Mouse (Mus musculus): ENCODE measurements around the gene Palld. TPM values are rescaled to one million over a fixed set of nuclear protein-coding genes. Genes with fewer than 3 reads are reported as not detected.

Gene Palld
- polyA plus RNA-seq, 1 experiment from 2014 or later, result 7.2 TPM

- Histone ChIP-seq H3K36me3 (ENCODE audit: inconsistent target) (no peaks in the 10 kb centered on the region), H3K27ac (no peak overlapping the region), H3K79me2 (ENCODE audit: inconsistent target) (no peaks in the 10 kb centered on the region), H3K4me3 (ENCODE audit: inconsistent target) (no peak overlapping the region)
- WGBS (ENCODE audit: missing documents), result 95% methylated on average over 3 of the region's 3 CpGs
Observed at GRCm38 (mm10) chr8:61585746-61586145, 316.7 kb downstream of the Palld start.

- 32% methylated on average over 5 of the region's 5 CpGs for WGBS (ENCODE audit: missing documents)
- no peaks in the 10 kb centered on the region for H3K36me3 ChIP-seq (ENCODE audit: inconsistent target)
- no peak overlapping the region for H3K27ac ChIP-seq
- H3K4me3 ChIP-seq (ENCODE audit: inconsistent target), result no peak overlapping the region
- H3K79me2 ChIP-seq (ENCODE audit: inconsistent target), result no peaks in the 10 kb centered on the region
Observed at GRCm38 (mm10) chr8:61584714-61585383, 317.6 kb downstream of the Palld start.

GRCm38 (mm10) chr8:61582547-61582946 is 319.9 kb downstream of the Palld start:
- 88% methylated on average over 8 of the region's 8 CpGs for WGBS (ENCODE audit: missing documents)
- Histone ChIP-seq H3K27ac (no peak overlapping the region), H3K79me2 (ENCODE audit: inconsistent target) (no peaks in the 10 kb centered on the region), H3K4me3 (ENCODE audit: inconsistent target) (no peak overlapping the region), H3K36me3 (ENCODE audit: inconsistent target) (no peaks in the 10 kb centered on the region)

- Histone ChIP-seq H3K27ac (no peak overlapping the region), H3K36me3 (ENCODE audit: inconsistent target) (no peaks in the 10 kb centered on the region), H3K4me3 (ENCODE audit: inconsistent target) (no peak overlapping the region), H3K79me2 (ENCODE audit: inconsistent target) (no peaks in the 10 kb centered on the region)
- 70% methylated on average over 5 of the region's 5 CpGs for WGBS (ENCODE audit: missing documents)
Observed at GRCm38 (mm10) chr8:61581259-61581658, 321.2 kb downstream of the Palld start.

GRCm38 (mm10) chr8:61579831-61580230 is 322.7 kb downstream of the Palld start:
- Histone ChIP-seq H3K4me3 (ENCODE audit: inconsistent target) (no peak overlapping the region), H3K27ac (no peak overlapping the region), H3K36me3 (ENCODE audit: inconsistent target) (no peaks in the 10 kb centered on the region), H3K79me2 (ENCODE audit: inconsistent target) (no peaks in the 10 kb centered on the region)
- 84% methylated on average over 4 of the region's 4 CpGs for WGBS (ENCODE audit: missing documents)

GRCm38 (mm10) chr8:61578754-61579153 is 323.7 kb downstream of the Palld start:
- no peak overlapping the region for H3K4me3 ChIP-seq (ENCODE audit: inconsistent target)
- H3K36me3 ChIP-seq (ENCODE audit: inconsistent target), result no peaks in the 10 kb centered on the region
- no peaks in the 10 kb centered on the region for H3K79me2 ChIP-seq (ENCODE audit: inconsistent target)
- 52% methylated on average over 6 of the region's 6 CpGs for WGBS (ENCODE audit: missing documents)
- H3K27ac ChIP-seq, result no peak overlapping the region

- Histone ChIP-seq H3K36me3 (ENCODE audit: inconsistent target) (no peaks in the 10 kb centered on the region), H3K27ac (no peak overlapping the region), H3K79me2 (ENCODE audit: inconsistent target) (no peaks in the 10 kb centered on the region), H3K4me3 (ENCODE audit: inconsistent target) (no peak overlapping the region)
- 59% methylated on average over 4 of the region's 4 CpGs for WGBS (ENCODE audit: missing documents)
Observed at GRCm38 (mm10) chr8:61575096-61575653, 327.3 kb downstream of the Palld start.

GRCm38 (mm10) chr8:61574526-61574925 is 328.0 kb downstream of the Palld start:
- no peak overlapping the region for H3K4me3 ChIP-seq (ENCODE audit: inconsistent target)
- H3K79me2 ChIP-seq (ENCODE audit: inconsistent target), result no peaks in the 10 kb centered on the region
- H3K27ac ChIP-seq, result no peak overlapping the region
- no peaks in the 10 kb centered on the region for H3K36me3 ChIP-seq (ENCODE audit: inconsistent target)
- 99% methylated on average over 7 of the region's 7 CpGs for WGBS (ENCODE audit: missing documents)

GRCm38 (mm10) chr8:61573179-61573937 is 329.1 kb downstream of the Palld start:
- Histone ChIP-seq H3K36me3 (ENCODE audit: inconsistent target) (no peaks in the 10 kb centered on the region), H3K79me2 (ENCODE audit: inconsistent target) (no peaks in the 10 kb centered on the region), H3K27ac (no peak overlapping the region), H3K4me3 (ENCODE audit: inconsistent target) (no peak overlapping the region)
- 95% methylated on average over 8 of the region's 8 CpGs for WGBS (ENCODE audit: missing documents)

GRCm38 (mm10) chr8:61572697-61573096 is 329.8 kb downstream of the Palld start:
- 87% methylated on average over 5 of the region's 6 CpGs for WGBS (ENCODE audit: missing documents)
- Histone ChIP-seq H3K79me2 (ENCODE audit: inconsistent target) (no peaks in the 10 kb centered on the region), H3K4me3 (ENCODE audit: inconsistent target) (no peak overlapping the region), H3K36me3 (ENCODE audit: inconsistent target) (no peaks in the 10 kb centered on the region), H3K27ac (no peak overlapping the region)

- H3K4me3 ChIP-seq (ENCODE audit: inconsistent target), result no peak overlapping the region
- WGBS (ENCODE audit: missing documents), result 60% methylated on average over 2 of the region's 2 CpGs
- no peaks in the 10 kb centered on the region for H3K36me3 ChIP-seq (ENCODE audit: inconsistent target)
- no peak overlapping the region for H3K27ac ChIP-seq
- H3K79me2 ChIP-seq (ENCODE audit: inconsistent target), result no peaks in the 10 kb centered on the region
Observed at GRCm38 (mm10) chr8:61570637-61571036, 331.9 kb downstream of the Palld start.

- WGBS (ENCODE audit: missing documents), result 93% methylated on average over 4 of the region's 4 CpGs
- Histone ChIP-seq H3K27ac (no peak overlapping the region), H3K4me3 (ENCODE audit: inconsistent target) (no peak overlapping the region), H3K79me2 (ENCODE audit: inconsistent target) (no peaks in the 10 kb centered on the region), H3K36me3 (ENCODE audit: inconsistent target) (no peaks in the 10 kb centered on the region)
Observed at GRCm38 (mm10) chr8:61569721-61570120, 332.8 kb downstream of the Palld start.

GRCm38 (mm10) chr8:61569211-61569610 is 333.3 kb downstream of the Palld start:
- no peaks in the 10 kb centered on the region for H3K36me3 ChIP-seq (ENCODE audit: inconsistent target)
- H3K27ac ChIP-seq, result no peak overlapping the region
- no peak overlapping the region for H3K4me3 ChIP-seq (ENCODE audit: inconsistent target)
- H3K79me2 ChIP-seq (ENCODE audit: inconsistent target), result no peaks in the 10 kb centered on the region

GRCm38 (mm10) chr8:61563378-61563777 is 339.1 kb downstream of the Palld start:
- Histone ChIP-seq H3K36me3 (ENCODE audit: inconsistent target) (no peaks in the 10 kb centered on the region), H3K79me2 (ENCODE audit: inconsistent target) (no peaks in the 10 kb centered on the region), H3K27ac (no peak overlapping the region), H3K4me3 (ENCODE audit: inconsistent target) (no peak overlapping the region)
- 94% methylated on average over 4 of the region's 4 CpGs for WGBS (ENCODE audit: missing documents)

GRCm38 (mm10) chr8:61562626-61563025 is 339.9 kb downstream of the Palld start:
- Histone ChIP-seq H3K4me3 (ENCODE audit: inconsistent target) (no peak overlapping the region), H3K27ac (no peak overlapping the region), H3K36me3 (ENCODE audit: inconsistent target) (no peaks in the 10 kb centered on the region), H3K79me2 (ENCODE audit: inconsistent target) (no peaks in the 10 kb centered on the region)
- 90% methylated on average over 4 of the region's 4 CpGs for WGBS (ENCODE audit: missing documents)

Data from macrophage (primary cell).